Mouse (Mus musculus): Measurements from ENCODE around the gene Cabp1. TPM values are rescaled to one million over a fixed set of nuclear protein-coding genes. Genes with fewer than 3 reads are reported as not detected.

Cabp1 gene
- polyA plus RNA-seq, 1 experiment from 2014 or later = 1.4 TPM

DNA sequence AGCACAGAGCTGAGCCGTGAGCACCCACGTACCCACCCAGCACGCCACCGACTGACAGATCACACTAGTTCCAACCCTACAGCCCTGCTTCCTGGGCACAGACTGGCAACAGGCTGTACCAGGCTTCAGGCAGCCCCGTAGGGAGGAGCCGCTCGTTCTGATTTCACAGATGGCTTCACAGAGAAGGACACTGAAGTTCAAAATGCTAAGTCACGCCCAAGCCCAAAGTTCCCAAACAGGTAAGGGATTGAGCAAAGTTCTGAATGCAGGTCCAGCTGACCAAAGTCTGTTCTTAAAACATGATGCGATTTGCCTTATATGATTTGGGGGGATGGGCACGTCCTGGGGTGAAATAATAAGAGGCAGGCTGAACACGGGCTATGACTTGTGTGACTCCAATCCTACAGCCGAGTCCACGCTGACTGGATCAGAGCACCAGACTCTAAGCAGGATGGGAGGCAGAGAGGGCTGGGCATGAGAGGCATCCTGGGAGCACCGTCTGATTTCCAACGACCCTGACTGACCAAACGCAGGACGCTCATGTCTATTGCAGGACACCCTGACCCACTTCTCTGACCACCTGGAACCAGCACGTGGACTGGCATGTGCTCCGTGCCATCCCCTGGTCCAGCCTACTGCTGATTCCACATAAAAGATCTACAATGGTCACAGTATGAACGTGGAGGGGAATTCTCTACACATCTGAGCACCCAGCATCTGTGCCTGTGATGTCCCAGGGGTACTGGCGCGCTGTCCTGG is 66.6 kb downstream of the Cabp1 start:
- DNase-seq (ENCODE audit: low spot score) = no peak

GRCm38 (mm10) chr5:115126578-115127312 is 67.4 kb downstream of the Cabp1 start:
- DNase-seq (ENCODE audit: low spot score) = no peak

DNA sequence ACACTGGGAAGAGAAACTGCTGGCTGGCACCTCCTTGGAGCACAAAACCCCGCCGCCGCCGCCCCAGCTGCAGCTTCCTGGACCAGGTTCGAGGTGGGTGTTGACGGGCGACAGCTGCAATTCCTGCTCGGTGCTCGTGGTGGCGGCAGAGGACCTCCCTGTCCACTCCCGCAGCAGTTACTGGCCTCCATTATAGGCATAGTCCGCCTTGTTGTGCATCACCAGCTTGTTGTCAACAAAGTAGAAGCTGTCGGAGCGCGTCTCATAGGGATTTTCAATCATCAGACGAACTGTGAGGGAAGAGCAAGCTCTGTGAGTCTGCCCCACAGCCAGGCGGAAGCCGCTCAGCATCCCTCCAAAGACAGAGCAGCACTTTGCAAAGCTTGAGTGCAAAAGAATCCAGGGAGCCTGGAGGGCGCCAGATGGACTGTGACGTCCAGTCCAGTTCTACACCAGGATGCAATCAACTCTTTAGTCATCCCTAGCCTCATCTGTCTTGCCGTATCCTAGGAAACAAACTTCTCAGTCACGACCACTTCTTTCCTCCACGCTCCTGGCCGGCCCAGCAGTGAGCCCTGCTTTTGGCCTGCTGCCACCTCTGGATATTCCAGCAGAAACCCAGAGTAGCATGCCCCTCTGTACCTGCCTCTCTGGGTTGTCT is 68.8 kb downstream of the Cabp1 start:
- DNase-seq (ENCODE audit: low spot score) = peak; percentile 86

DNA sequence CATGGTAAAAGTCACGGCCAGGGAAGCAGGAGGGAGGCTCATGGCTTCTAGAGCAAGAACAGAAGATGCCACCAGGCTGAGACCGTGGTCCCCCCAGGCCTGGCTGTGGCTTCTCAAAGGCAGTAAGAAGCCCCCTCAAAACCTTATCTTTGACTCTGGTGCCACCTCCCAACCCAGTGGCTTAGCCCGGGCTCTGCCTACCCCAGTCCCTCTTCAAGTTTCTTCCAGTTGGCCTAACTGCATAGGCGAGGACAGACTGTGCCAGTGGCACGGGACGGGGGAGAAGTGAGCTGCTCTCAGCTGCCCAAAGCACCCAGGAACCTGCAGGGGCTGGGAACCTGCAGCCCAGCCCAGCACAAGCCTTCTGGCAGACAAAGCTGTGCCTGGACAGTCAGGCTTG is 69.5 kb downstream of the Cabp1 start:
- DNase-seq (ENCODE audit: low spot score) = no peak

- DNase-seq (ENCODE audit: low spot score) = no peak
Observed at GRCm38 (mm10) chr5:115120978-115121377, 73.2 kb downstream of the Cabp1 start.

DNA sequence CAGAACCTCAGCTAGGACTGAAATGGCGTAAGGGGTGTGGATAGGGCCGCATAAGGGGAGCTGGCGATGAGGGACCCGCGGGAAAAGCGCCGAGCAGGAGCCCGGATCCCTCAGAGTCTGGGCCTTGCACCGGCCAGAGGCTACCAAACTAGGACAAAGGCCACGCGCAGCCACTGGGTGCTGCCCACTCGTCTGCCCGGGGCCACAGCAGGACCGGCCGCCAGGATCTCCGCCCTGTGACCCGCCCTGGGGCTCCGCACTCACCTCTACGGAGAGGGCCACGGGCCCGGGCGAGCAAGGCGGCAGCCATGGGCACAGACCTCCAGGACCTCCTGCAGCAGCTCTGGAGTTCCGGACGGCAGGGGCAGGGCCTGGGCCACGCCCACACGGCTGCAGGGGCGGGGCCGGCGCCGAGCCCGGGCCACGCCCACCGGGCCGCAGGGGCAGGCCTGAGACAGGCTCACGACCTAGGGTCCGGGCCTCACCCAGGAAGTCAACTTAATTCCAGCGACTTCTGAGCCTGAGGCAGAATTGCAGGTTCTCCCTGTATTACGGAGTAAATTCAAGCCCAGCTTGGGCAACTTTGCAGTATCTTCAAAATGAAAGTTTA is 75.1 kb downstream of the Cabp1 start, which contains the start of gene Acads:
Gene Acads (minus strand): TSS at position 386 of the 610 bp plus-strand sequence.
- peak; percentile 90 for DNase-seq (ENCODE audit: low spot score)

Other genes with a start within 250 kb of the Cabp1 start
- gene Hnf1a, start 223.3 kb downstream of the Cabp1 start, polyA plus RNA-seq (2015; fragmentation: Nextera tagmentation; extraction: Ambion mirVana) = 1.3 and 1.6 TPM in 2 replicates
- 15.2 and 22.3 TPM in 2 replicates for gene Sppl3, start 183.2 kb downstream of the Cabp1 start, polyA plus RNA-seq (2015; fragmentation: Nextera tagmentation; extraction: Ambion mirVana)
- 26.4 and 27.2 TPM in 2 replicates for gene Gm10401, start 96.1 kb downstream of the Cabp1 start, polyA plus RNA-seq (2015; fragmentation: Nextera tagmentation; extraction: Ambion mirVana)
- 51.6 and 58.6 TPM in 2 replicates for gene Acads, start 75.0 kb downstream of the Cabp1 start, polyA plus RNA-seq (2015; fragmentation: Nextera tagmentation; extraction: Ambion mirVana)
- 25.0 and 27.5 TPM in 2 replicates for gene Unc119b, start 59.4 kb downstream of the Cabp1 start, polyA plus RNA-seq (2015; fragmentation: Nextera tagmentation; extraction: Ambion mirVana)
- gene Mlec, start 36.2 kb downstream of the Cabp1 start, polyA plus RNA-seq (2015; fragmentation: Nextera tagmentation; extraction: Ambion mirVana) = 25.2 and 26.9 TPM in 2 replicates
- 229 and 231 TPM in 2 replicates for gene Pop5, start 41.5 kb upstream of the Cabp1 start, polyA plus RNA-seq (2015; fragmentation: Nextera tagmentation; extraction: Ambion mirVana)
- gene Rnf10, start 78.5 kb upstream of the Cabp1 start, polyA plus RNA-seq (2015; fragmentation: Nextera tagmentation; extraction: Ambion mirVana) = 88.3 and 98.7 TPM in 2 replicates
- gene Coq5, start 85.3 kb upstream of the Cabp1 start, polyA plus RNA-seq (2015; fragmentation: Nextera tagmentation; extraction: Ambion mirVana) = 38.5 TPM in 2 replicates
- 1,203 and 1,571 TPM in 2 replicates for gene Dynll1, start 106.6 kb upstream of the Cabp1 start, polyA plus RNA-seq (2015; fragmentation: Nextera tagmentation; extraction: Ambion mirVana)
- 236 and 257 TPM in 2 replicates for gene Srsf9, start 132.8 kb upstream of the Cabp1 start, polyA plus RNA-seq (2015; fragmentation: Nextera tagmentation; extraction: Ambion mirVana)
- 11.6 and 12.5 TPM in 2 replicates for gene Gatc, start 146.8 kb upstream of the Cabp1 start, polyA plus RNA-seq (2015; fragmentation: Nextera tagmentation; extraction: Ambion mirVana)
- 64.6 and 65.2 TPM in 2 replicates for gene Triap1, start 146.8 kb upstream of the Cabp1 start, polyA plus RNA-seq (2015; fragmentation: Nextera tagmentation; extraction: Ambion mirVana)
- 1,056 and 1,106 TPM in 2 replicates for gene Cox6a1, start 154.6 kb upstream of the Cabp1 start, polyA plus RNA-seq (2015; fragmentation: Nextera tagmentation; extraction: Ambion mirVana)
- gene Msi1, start 235.2 kb upstream of the Cabp1 start, polyA plus RNA-seq (2015; fragmentation: Nextera tagmentation; extraction: Ambion mirVana) = 2.2 TPM in 2 replicates

All from thymus, postnatal 0 days (tissue).